Mouse (Mus musculus): ENCODE measurements at regions not wholly inside any gene's neighbourhood (a gene's known extent, or its start where the extent isn't known, plus 50 kb on each side); places are given as distances from the start of the nearest gene placed in this dataset.

GRCm38 (mm10) chr5:148647644-148648043 is 95.1 kb upstream of the Ubl3 start:
- no peak for ATAC-seq
- DNase-seq (ENCODE audit: low read depth, low spot score), result no peak
- in situ Hi-C loops (cut with MboI; ENCODE audit: low pct_unique_long_range_greater_than_20kb), result loop anchor here (5.0 kb wide), 3 partner anchors 100 to 145 kb away; no protein-coding TSS in a partner anchor
- no peaks in the 10 kb centered on the region for H3K27me3 ChIP-seq
- ChIA-PET CTCF (no interaction called here), POLR2A (no interaction called here)
- no peak for TF ChIP-seq CTCF (IDR thresholded peaks at IDR 0.05)

GRCm38 (mm10) chr5:148645772-148646171 is 93.2 kb upstream of the Ubl3 start:
- no peak for TF ChIP-seq CTCF (IDR thresholded peaks at IDR 0.05)
- no peaks in the 10 kb centered on the region for H3K27me3 ChIP-seq
- in situ Hi-C loops (cut with MboI; ENCODE audit: low pct_unique_long_range_greater_than_20kb), result loop anchor here (5.0 kb wide), 3 partner anchors 98 to 147 kb away; no protein-coding TSS in a partner anchor
- ATAC-seq (peak; percentile 16), DNase-seq (ENCODE audit: low read depth, low spot score) (no peak)
- ChIA-PET CTCF (interaction anchor here (1.1 to 2.4 kb wide), 3 partner anchors 14 to 94 kb away, joined by 3 to 10 read pairs (median 4); partner anchors contain the start of gene Ubl3), POLR2A (interaction anchor here (0.6 kb wide), 1 partner anchor 14 kb away, joined by 3 read pairs; no protein-coding TSS in a partner anchor)

- CTCF ChIA-PET, result interaction anchor here (0.9 to 2.4 kb wide), 6 partner anchors 14 to 148 kb away, joined by 3 to 10 read pairs (median 4); partner anchors contain the start of gene Ubl3
- ATAC-seq, result peak; percentile 74
- in situ Hi-C loops (cut with MboI; ENCODE audit: low pct_unique_long_range_greater_than_20kb), result loop anchor here (5.0 kb wide), 3 partner anchors 98 to 147 kb away; no protein-coding TSS in a partner anchor
Observed at GRCm38 (mm10) chr5:148645191-148645681, 92.6 kb upstream of the Ubl3 start.

GRCm38 (mm10) chr5:148644345-148644744 is 91.8 kb upstream of the Ubl3 start:
- TF ChIP-seq CTCF (IDR thresholded peaks at IDR 0.05), result no peak
- no peak for DNase-seq (ENCODE audit: low read depth, low spot score)
- H3K27me3 ChIP-seq, result no peaks in the 10 kb centered on the region
- ChIA-PET POLR2A (interaction anchor here (0.5 to 0.7 kb wide), 3 partner anchors 11 to 745 kb away, joined by 3 to 6 read pairs (median 4); no protein-coding TSS in a partner anchor), CTCF (interaction anchor here (0.9 to 2.4 kb wide), 8 partner anchors 10 to 149 kb away, joined by 3 to 10 read pairs (median 4); partner anchors contain the start of gene Ubl3)
- in situ Hi-C loops (cut with MboI; ENCODE audit: low pct_unique_long_range_greater_than_20kb), result no loop called here
- no peak for ATAC-seq

More at GRCm38 (mm10) chr5:148645191-148645681, 92.6 kb upstream of the Ubl3 start:
- POLR2A ChIA-PET, result no interaction called here
- TF ChIP-seq CTCF (IDR thresholded peaks at IDR 0.05), result no peak
- no peaks in the 10 kb centered on the region for H3K27me3 ChIP-seq
- DNase-seq (ENCODE audit: low read depth, low spot score), result peak; percentile 94

- no peak for TF ChIP-seq CTCF (IDR thresholded peaks at IDR 0.05)
- DNase-seq (ENCODE audit: low read depth, low spot score), result no peak
- ATAC-seq, result no peak
- ChIA-PET CTCF (interaction anchor here (0.9 kb wide), 1 partner anchor 26 kb away, joined by 3 read pairs; no protein-coding TSS in a partner anchor), POLR2A (no interaction called here)
- H3K27me3 ChIP-seq, result no peaks in the 10 kb centered on the region
- in situ Hi-C loops (cut with MboI; ENCODE audit: low pct_unique_long_range_greater_than_20kb), result no loop called here
Observed at GRCm38 (mm10) chr5:148641652-148642395, 89.2 kb upstream of the Ubl3 start.

- no peak for DNase-seq (ENCODE audit: low read depth, low spot score)
- ChIA-PET POLR2A (no interaction called here), CTCF (no interaction called here)
- in situ Hi-C loops (cut with MboI; ENCODE audit: low pct_unique_long_range_greater_than_20kb), result no loop called here
- no peak for TF ChIP-seq CTCF (IDR thresholded peaks at IDR 0.05)
- no peak for ATAC-seq
- no peaks in the 10 kb centered on the region for H3K27me3 ChIP-seq
Observed at GRCm38 (mm10) chr5:148640523-148640922, 87.9 kb upstream of the Ubl3 start.

GRCm38 (mm10) chr5:148634919-148635356 is 82.3 kb upstream of the Ubl3 start:
- ChIA-PET CTCF (interaction anchor here (1.1 kb wide), 1 partner anchor 9 kb away, joined by 3 read pairs; no protein-coding TSS in a partner anchor), POLR2A (no interaction called here)
- no peak for DNase-seq (ENCODE audit: low read depth, low spot score)
- no peaks in the 10 kb centered on the region for H3K27me3 ChIP-seq
- no peak for TF ChIP-seq CTCF (IDR thresholded peaks at IDR 0.05)
- in situ Hi-C loops (cut with MboI; ENCODE audit: low pct_unique_long_range_greater_than_20kb), result no loop called here
- ATAC-seq, result no peak

GRCm38 (mm10) chr5:148633999-148634398 is 81.4 kb upstream of the Ubl3 start:
- DNase-seq (ENCODE audit: low read depth, low spot score) (peak; percentile 94), ATAC-seq (peak; percentile 22)
- in situ Hi-C loops (cut with MboI; ENCODE audit: low pct_unique_long_range_greater_than_20kb), result no loop called here
- CTCF ChIA-PET, result interaction anchor here (1.1 kb wide), 1 partner anchor 10 kb away, joined by 3 read pairs; no protein-coding TSS in a partner anchor
- POLR2A ChIA-PET, result no interaction called here
- no peaks in the 10 kb centered on the region for H3K27me3 ChIP-seq
- no peak for TF ChIP-seq CTCF (IDR thresholded peaks at IDR 0.05)

- POLR2A ChIA-PET, result no interaction called here
- in situ Hi-C loops (cut with MboI; ENCODE audit: low pct_unique_long_range_greater_than_20kb), result no loop called here
Observed at GRCm38 (mm10) chr5:148633331-148633730, 80.7 kb upstream of the Ubl3 start.

GRCm38 (mm10) chr5:148632516-148633170 is 80.1 kb upstream of the Ubl3 start:
- DNase-seq (ENCODE audit: low read depth, low spot score), result peak; percentile 95
- ChIA-PET CTCF (interaction anchor here (1.0 to 2.3 kb wide), 2 partner anchors 13 to 86 kb away, joined by 4 to 10 read pairs; no protein-coding TSS in a partner anchor), POLR2A (interaction anchor here (0.6 to 0.8 kb wide), 4 partner anchors 14 to 156 kb away, joined by 3 to 5 read pairs (median 3); no protein-coding TSS in a partner anchor)
- in situ Hi-C loops (cut with MboI; ENCODE audit: low pct_unique_long_range_greater_than_20kb), result no loop called here
- H3K27me3 ChIP-seq, result no peaks in the 10 kb centered on the region
- no peak for TF ChIP-seq CTCF (IDR thresholded peaks at IDR 0.05)
- peak; percentile 75 for ATAC-seq

More at GRCm38 (mm10) chr5:148633331-148633730, 80.7 kb upstream of the Ubl3 start:
- TF ChIP-seq CTCF (IDR thresholded peaks at IDR 0.05), result no peak
- peak; percentile 92 for DNase-seq (ENCODE audit: low read depth, low spot score)
- CTCF ChIA-PET, result no interaction called here
- no peaks in the 10 kb centered on the region for H3K27me3 ChIP-seq
- peak; percentile 79 for ATAC-seq

Data from Patski (cell line).